Mouse (Mus musculus) heart, adult 18-20 months (tissue): Measurements from ENCODE around the gene Crip2. TPM values are rescaled to one million over a fixed set of nuclear protein-coding genes. Genes with fewer than 3 reads are reported as not detected.

Source experiments
- DNase-seq, 2 experiments: peaks; one replicate each; pipeline ENCODE4 v3.0.0; 2021 to 2022; ENCODE audit warnings: mixed read lengths in 1 of 2
- long read RNA-seq, 2 experiments: library from polyadenylated mRNA; stranded (forward); transcript quantifications; one replicate each; pipeline ENCODE4 v2.0.0; 2021
- total RNA-seq, 2 experiments: library from RNA; stranded (reverse); gene quantifications; 2 replicates each; pipeline ENCODE4 v1.2.3; 2021

Gene Crip2
- total RNA-seq, result 1,000 to 10,000 TPM; 1,463 to 1,557 TPM
- long read RNA-seq, experiment 1, transcript Crip2-206 (7 exons, 864 nt), result minor isoform, 33 of 2,658 reads
- long read RNA-seq, experiment 1, transcript Crip2-201 (7 exons, 1,439 nt), result major isoform, 2,405 of 2,658 reads
- long read RNA-seq, experiment 1, transcript Crip2-202 (7 exons, 772 nt), result minor isoform, 32 of 2,658 reads
- long read RNA-seq, experiment 1, transcript Crip2-203 (6 exons, 647 nt), result minor isoform, 19 of 2,658 reads
- long read RNA-seq, experiment 1, partial matches to known transcripts, result 44 of 2,658 reads
- long read RNA-seq, experiment 1, other reads (novel, unspliced or antisense), result 125 of 2,658 reads
- long read RNA-seq, experiment 2, transcript Crip2-206 (7 exons, 864 nt), result minor isoform, 17 of 1,348 reads
- long read RNA-seq, experiment 2, transcript Crip2-201 (7 exons, 1,439 nt), result major isoform, 1,193 of 1,348 reads
- long read RNA-seq, experiment 2, transcript Crip2-202 (7 exons, 772 nt), result minor isoform, 15 of 1,348 reads
- long read RNA-seq, experiment 2, transcript Crip2-203 (6 exons, 647 nt), result minor isoform, 10 of 1,348 reads
- long read RNA-seq, experiment 2, partial matches to known transcripts, result 34 of 1,348 reads
- long read RNA-seq, experiment 2, other reads (novel, unspliced or antisense), result 79 of 1,348 reads

DNA sequence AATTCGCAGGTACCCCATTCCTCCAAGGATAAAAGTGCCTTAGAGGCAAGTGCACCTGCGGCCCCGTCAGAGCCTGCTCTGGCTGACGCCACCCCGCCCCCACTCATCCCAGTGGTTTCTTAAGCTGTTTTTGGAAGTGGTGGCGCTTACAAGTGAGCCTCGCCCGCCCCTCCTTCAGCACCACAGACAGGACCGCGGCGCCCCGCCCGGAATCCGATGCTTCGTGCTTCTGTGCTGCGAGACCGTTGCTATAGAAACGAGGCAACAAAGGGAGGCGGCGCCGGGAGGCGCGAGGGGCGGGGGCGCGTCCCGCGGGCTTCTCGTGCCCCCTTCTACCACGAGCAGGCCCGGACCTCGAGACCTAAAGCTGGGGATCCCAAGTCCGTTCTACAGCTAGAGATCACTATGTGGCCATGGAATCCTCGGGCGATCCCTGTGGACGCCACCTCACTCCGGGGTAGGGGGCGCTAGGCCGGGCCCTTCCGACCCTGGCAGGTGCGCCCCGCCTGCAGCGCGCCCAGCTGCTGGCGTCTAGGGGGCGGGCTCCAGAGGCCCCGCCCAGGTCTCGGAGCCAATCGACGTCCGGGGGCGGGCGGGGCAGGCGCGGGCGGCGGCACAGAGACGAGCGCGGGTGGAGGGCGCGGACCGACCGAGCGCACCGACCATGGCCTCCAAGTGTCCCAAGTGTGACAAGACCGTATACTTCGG lies at the start of gene Crip2:
TSS of gene Crip2 (plus strand) at position 329 of the 708 bp plus-strand sequence.
- DNase-seq, result peak; percentile 94 to 96

DNA sequence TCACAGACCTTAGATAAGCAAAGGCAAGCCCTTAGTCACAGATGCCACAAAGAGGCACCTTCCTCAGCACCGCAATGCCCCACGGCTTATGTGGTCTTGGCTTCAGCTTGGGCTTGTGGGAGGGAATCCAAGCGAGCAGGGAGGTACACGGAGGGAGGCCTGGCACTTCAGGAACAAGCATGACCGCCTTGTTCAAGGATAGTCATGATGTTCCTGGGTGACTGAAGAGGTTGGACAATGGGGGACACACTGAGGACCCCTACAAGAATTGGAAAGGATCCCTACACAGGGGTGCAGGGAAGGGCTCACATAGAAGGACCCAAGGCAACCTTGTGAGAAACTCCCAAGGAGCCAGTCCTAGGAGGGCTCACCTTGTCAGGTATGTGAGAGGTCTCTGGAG lies 43.0 kb upstream of the Crip2 start:
- DNase-seq, result no peak

DNA sequence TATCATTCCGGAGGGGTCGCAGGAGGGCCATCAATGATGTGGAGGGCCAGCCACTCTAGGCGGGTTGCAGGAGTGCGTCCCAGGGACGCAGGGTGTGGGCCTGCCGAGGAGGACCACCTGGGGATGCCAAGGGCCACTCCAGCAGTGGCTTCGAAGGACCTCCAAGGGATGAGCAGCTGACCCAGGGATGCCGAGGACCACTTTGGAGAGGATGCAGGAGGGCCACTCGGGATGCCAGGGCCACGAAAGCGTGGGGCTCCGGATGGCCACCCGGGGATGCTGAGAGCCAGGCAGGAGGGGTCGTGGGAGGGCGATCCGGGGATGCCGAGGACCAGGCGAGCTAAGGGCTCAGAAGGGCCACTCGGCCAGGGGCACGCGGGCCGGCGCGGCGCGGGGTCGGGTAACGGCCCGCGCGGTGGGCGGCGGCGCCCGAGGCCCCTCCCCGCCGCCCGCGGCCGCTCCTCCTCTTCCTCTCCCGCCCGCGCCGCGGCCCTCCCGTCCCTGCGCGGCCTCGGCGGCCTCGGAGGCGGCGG lies 42.2 kb upstream of the Crip2 start, which contains the start of gene Mta1:
TSS of gene Mta1 (plus strand) at position 530 of the 533 bp plus-strand sequence.
- peak; percentile 56 for DNase-seq

DNA sequence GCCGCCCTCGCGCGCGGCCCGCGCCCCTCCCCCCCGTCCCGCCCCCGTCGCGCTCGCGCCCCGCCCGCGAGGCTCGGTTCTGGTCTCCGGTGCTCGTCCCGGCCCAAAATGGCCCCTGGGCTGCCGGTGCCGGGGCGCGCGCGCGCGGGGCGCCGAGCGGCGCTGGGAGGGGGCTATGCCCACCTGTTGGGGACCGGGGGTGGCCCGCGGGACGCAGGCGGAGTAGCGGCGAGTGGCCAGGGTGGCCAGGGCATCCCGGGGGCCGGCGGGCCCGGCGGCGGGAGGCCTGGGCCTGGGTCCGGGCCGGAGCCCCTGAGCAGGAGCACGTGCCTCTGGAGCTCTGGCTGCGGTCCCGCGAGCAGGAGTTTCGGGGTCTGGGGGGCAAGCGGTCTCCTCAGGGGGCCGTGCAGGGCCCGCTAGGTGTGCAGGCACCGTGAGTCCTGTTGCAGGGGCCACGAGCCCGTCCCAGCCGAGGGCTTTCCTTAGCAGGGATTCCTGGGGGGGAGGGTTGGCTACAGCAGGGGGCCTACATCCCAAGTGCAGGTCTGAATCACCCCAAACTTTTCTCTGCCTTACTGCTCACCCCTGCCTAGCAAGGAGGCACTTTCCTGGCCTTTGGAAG lies 41.4 kb upstream of the Crip2 start:
- DNase-seq, result no peak

DNA sequence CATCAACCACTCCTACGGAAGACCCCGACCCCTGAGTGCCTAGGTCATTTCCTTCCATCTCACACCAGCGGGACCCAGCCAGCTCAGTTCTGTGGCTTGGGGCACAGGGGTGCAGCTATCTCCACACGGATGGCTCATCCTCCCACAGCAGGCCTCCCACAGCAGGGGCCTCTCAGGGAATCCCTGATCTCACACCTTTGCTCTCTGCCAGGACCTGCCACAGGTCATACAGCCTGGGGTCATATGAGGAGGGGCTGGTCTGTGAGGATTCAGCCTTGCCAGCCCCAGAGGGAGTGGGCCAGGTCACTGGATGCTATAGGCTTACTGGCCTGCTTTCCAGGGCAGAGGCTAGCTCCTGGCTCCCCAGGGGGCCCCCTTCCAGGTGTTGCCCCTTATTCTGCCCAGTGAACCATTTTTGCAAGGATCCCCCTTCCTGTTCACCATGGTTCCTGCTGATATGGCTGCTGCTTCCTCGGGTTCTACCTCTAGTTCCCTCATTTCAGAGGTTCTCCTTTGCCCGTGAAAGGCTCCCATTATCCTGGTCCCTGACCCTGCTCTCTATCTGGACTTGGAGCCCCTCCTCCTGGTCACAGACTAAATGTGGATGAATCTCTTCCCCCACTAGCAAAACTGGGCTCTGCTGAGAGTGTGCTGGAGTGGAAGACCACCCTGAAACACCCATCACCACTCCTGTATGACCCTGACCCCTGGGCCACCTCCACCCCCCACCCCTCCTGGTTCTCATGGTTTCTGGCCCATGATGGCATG lies 40.4 kb upstream of the Crip2 start:
- DNase-seq, result no peak

DNA sequence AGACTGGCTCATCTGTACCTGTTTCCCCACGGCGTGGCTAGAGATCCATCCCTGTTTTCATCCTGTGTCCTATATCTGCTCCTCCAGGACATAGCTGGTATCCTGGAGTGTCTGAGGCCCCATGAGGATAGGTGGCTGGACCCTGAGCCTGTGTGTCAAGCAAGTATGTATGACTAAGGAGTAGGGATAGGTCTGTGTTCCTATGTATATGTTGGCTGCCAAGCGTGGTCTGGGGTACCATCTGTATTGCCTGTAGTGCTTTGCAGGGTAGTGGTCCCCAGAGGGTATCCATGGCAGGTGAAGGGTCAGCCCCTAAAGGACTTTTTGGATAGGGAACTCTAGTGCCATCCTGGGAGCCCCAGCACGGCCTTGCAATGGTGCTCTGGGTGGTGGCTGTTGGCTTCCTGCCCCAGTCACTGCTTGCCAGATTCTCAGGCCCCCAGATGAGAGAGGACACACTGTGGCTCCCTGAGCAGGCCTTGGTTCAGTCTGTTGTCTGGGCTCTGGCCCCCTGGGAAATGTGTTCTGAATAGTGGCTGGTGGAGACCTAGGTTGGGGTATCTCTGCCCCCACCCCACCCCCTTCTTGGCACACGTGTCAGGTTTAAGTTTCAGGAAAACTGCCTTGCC lies 39.5 kb upstream of the Crip2 start:
- peak; percentile 66 to 74 for DNase-seq

DNA sequence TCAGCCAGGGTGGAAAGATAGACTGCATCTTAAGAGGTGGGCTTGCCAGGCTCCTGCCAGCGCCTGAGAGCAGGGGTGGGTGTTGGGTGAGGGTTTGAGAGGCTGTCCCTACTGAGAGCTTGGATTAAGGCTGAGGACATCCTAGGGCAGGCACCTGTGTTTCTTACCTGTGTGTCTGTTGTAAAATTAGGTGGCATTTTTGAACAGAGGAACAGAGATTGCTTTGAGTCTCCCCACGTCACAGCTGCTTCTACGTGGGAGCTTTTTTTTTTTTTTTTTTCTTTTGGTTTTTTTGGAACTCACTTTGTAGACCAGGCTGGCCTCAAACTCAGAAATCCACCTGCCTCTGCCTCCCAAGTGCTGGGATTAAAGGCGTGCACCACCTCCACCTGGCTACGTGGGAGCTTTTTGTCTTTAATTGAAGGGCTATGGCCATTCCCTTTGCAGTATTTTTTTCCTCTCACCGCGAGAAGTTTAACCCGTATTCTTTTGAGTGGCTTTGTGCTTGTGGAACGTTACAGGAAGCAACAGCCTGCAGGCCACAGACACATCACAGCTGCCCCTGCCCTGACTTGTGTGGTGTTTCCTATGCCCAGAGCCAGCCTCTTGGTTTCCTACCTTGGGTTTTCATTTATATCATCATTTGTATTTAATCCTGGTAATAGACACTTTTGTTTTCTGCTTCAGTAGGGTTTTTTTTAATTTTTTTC lies 38.6 kb upstream of the Crip2 start:
- DNase-seq, result no peak

DNA sequence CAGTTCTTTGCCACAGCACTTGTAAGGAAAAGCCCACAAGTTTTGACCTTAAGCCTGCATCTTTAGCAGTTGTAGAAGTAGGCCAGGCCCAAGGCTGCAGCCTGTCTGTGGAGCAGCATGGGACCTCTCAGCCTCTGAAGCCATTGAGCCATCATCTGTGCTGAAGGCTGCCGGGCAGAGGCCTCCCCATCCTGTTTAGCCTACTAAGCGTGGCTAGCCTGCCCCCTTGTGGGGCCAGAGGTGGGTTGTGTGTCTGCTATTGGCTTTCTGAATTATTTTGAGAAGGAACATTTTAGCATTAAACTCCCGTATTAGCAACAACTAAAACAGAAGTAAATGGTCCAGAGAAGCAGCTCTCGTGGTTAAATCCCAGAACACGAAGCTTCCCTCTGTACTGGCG lies 37.6 kb upstream of the Crip2 start:
- peak; percentile 64 to 73 for DNase-seq

DNA sequence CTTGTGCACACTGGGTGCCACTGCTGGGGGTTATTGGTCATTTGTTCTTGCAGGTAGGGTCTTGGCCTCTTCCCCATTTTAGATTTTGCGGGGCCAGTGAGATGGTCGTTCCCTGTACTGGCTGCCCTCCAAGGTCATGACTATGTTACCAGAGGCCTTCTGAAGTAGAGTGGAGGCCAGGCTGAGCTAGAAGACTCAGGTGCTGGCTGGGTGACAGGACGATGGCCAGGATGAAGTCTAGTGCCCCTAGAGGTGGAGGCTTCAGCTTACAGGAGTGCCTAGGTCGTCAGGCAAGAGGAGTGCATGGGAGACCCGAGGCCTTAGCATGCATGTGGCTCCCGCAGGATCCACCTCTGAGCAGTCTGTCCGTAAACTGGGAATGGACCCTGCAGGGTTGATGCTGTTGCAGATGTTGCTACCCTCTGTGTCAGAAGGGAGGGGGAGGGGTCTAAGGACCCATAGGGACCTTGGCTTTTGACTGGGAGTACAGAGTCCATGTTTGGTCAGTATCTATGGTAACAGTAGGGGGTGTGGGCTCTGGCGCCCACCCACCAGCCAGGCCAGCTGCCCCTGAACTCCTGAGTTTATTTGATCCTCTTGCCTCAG lies 36.1 kb upstream of the Crip2 start:
- no peak for DNase-seq

DNA sequence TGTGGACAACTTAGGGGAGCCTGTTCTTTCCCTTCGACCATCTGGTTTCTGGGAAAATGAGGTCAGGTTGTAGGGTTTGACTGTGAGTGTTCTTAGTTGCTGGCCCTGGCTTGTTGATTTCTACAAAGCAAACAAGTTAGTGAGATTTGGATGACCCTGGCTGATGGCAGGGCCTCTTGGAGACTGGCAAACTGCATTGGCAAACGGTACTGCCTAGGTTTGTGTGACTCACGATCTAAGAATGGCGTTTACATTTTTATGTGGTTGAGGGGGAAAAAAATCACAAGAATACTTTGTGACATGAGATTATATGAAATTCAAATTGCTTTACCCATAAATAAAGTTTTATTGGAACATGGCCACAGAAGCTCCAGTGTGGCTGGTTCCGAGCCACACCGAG lies 33.6 kb upstream of the Crip2 start:
- no peak for DNase-seq

DNA sequence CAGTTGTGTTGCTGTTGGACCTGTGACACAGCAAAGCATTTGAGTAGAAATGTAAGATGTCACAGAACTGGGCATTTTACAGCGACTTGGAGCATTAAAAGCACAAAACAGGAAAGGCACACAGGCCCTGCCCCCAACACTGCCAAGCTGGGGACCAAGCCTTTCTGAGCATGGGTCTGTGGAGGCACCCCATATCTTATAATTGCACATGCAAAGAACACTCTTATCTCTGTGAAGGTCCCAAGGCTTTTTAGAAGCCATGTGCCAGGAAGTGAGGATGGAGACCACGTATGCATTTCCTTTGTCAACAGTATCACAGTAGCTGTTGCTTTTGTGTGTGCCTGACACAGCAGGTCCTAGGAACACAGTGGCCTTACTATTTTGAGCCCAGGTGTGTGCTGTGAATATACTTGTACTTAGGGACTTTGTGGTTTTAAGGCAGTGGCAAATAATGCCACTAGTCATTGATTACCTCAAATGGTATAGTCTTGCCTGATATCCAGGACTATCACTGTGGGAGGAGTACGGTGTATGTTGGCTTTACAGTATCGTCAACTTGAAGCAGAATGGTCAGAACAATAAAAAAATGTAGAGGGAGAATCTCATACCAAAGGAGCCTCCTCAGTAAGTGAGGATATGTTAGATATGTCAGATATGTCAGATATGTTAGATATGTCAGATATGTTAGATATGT lies 32.5 kb upstream of the Crip2 start:
- no peak for DNase-seq

DNA sequence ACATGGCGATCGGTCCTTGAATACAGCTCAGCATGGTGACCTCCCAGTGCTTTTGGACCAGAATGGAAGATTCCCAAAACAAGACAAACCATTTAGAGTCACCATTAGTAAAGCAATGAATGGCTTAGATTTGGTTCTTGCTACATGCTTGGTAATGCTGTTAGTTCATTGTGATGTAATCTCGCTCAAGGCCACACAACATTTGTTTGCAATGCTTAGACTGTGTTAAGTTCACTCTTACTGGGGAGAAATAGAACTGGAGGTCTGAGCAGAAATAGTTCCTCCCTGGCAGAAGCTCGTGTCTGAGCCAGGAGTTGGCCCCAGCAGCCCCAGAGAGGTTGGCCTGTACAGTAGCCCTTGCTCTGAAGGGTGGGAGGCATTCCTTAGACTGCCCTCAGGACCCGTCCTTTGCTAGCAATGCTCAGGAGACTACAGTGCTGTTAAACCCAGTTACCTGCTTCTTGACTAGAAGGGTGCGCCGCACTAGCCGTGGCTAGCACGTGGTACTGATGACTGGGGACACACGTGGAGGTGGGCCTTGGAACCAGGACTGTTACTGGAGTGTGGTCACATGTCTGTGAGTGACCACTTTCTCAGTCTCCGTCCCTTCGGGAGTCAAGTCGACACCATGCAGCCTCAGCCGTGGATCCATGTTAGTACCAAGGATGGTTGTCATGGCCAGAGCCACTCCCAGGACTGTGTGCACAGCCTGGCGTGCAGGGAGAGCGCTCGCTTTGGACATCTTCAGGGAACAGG lies 31.3 kb upstream of the Crip2 start:
- DNase-seq, result no peak

DNA sequence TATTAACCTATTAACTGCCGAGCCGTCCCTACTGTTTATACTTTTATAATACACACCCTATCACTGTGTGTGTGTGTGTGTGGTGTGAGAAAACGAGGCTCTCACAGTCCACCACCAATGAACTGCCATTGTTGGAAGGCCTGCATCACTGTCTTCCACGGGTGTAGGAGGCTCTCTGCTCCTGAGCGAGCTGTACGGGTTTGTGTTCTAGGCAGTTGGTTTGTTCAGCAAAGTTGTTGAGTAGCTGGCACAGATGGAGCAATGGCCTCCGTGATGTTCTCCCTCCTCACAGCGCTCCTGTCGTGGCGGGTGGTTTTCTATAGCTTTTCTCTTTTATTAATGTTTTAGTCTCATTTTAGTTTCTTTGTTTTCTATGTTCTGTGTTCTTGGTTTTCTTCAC lies 30.2 kb upstream of the Crip2 start:
- no peak for DNase-seq

DNA sequence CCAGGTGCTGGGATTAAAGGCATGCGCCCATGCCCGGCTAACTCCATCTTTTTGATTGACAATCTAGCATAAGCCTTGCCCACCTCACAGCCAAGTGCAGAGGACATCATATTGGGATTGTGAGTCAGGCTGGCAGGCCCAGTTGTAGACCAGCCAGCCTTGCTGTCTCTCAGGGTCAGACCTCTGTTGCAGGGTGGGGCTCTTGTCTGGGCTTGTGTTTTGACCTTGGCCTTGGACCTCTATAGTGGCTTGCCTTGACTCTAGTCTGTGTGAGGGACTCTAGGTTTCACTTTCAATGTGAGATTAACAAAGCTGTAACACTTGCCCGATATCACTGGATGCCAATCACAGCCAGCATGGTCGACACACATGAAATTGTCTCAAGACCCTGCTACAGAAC lies 25.9 kb upstream of the Crip2 start:
- no peak for DNase-seq

DNA sequence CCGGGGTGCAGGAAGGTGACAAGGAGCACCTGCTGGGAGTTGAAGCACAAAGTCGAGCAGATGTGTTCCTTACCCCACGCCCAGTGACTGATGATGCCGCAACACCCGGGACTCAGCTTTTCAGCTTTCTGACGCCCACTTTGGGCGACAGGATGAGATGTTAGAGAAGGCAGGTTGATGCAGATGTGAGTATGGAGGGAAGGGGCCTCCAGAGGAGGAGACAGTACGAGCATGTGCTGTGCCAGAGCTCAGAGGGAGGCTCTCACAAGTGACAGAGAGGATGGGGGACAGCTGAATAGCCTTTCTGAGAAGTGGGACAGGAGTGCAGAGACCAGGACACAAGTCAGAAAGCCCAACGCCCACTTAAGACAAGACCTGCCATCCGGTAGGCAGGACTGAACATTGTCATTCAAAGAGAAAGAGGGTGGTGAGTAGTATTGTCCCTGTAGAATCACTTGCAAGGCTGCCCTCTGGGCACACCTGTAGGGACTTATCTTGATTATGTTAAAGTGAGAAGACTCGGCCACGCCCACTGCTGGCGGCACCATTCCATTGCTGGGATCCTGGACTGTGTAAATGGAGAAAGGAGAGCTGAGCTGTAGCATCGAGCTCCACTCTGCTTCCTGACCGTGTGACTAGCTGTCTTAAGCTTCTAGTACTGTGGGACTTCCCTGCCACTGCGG lies 25.0 kb upstream of the Crip2 start:
- DNase-seq, result no peak

DNA sequence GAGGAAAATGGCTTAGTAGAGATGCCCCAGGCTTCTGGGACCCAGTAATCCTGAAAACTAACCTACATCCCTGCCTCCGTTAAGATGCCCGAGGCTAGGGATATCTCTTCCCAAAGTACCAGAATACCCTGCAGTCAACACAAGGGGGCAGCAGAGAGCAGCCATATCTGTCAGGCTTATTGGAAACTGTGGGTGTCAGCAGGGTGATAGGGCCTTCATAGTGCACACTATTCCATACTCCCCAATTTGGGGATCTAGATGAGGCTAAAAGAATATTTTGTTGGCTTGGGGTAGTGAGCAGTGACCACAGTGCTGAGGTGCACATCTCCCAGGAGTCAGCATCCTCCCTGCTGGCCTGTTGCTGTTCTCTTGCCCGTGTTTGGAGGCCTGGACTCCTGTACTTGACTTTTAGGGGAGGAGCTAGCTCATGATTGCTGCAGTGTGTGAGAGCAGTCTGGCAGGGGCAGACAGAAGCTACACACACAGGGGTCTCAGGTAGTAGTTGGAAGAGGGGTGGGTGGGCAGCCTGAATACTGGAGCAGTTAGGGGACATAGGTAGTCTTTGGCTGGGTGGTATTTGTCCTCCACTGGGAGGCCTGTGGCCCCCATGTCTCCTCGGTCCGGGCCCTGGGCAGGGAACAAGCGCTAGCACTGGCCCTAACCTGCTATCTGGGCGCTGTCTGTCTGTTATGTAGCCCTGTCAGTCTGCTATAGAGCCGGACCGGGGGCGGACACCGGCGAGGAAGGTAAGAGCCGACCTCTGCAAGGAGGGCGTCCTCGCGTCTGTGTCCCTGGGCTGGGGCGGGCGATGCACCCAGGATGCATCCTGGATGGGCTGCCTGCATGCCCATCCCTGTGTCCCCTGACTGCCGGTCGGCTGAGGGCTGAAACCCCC lies 20.3 kb upstream of the Crip2 start:
- peak; percentile 87 to 95 for DNase-seq

DNA sequence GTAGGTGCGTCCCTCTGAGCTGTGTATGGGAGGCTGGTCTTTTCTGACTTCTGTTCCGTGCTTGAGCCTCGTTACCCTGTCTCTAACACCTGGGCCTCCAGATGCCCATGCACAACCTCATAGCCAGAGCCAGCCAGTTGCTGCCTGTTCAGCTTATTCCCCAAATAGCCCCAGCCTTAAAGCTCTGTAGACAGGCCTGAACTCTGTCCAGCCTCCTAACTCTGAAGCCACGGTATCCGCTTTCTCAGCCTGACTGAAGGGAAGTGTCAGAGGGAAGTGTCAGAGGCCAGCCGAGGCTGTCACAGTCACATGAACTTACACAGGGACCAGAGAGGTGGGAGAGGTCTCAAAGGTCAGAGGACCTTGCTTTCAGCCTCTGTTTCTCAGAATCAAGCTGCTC lies 15.3 kb upstream of the Crip2 start:
- no peak for DNase-seq
